Mouse (Mus musculus): ENCODE measurements around the gene Cd22.
"Not testable (repeated sequence)": the region's sequence is repeated elsewhere in the genome, so short reads cannot be mapped to it uniquely, and the experiment has no call there.

Cd22 gene

DNA sequence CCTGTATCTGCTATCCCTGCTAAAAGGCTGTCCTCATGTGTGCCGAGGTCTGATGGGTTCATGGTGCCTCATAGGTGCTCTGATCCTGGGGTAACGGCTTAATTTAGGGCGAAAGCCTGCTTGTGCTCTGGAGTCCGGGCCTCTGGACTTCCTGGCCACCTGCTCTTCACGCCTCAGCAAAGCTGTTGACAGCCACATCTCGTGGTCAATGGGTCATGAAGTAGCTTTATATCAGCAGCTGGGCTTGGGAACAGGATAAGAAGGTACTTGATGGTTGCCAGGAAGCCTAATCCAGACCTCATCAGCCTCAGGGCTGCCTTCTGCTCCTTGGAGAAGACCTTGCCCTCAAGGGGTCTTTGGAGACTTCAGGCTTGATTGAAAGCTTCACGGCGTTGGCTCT, 16.8 kb downstream of the Cd22 start:
- no peak for DNase-seq (ENCODE audit: low read depth, low spot score)

- DNase-seq (ENCODE audit: low read depth, low spot score), result no peak
Measured at GRCm38 (mm10) chr7:30861464-30861863, 18.7 kb downstream of the Cd22 start, which contains the start of gene Ffar1. TSS of gene Ffar1 (minus strand) at chr7:30861564.

DNA sequence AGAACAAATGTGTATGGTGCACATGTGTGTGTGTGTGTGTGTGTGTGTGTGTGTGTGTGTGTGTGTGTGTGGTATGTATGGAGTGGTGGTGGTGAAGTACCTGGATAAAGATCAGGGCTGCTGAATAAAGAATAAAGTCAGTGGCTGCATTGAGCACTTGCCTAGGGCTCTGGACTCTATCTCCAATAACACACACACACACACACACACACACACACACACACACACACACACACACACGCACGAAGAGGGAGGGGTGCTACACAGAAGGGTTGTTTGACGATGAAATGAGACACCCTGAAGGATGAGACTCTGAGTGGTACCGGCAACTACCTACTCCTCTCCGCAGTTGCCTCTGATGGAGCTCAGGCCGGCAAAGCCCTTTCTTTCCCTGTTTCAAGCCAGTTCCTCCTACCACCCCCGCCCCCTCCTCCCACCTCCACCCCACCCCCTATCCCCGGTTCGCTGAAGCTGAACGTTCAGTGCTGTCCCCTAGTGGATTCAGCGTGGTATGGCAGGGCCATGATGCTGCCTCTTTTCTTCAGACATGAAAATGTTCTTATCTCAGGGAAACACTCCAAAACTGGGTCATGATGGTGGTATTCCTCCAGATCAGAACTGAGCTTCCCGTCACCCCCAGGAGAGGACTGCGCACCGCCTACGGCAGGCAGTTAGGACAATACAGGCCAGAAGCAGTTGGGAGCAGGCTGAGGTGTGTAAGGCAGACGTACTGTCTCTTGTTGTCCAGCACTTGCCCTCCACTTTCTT, 20.3 kb downstream of the Cd22 start:
- DNase-seq (ENCODE audit: low read depth, low spot score), result peak; percentile 58

GRCm38 (mm10) chr7:30859290-30859634, 20.9 kb downstream of the Cd22 start:
- DNase-seq (ENCODE audit: low read depth, low spot score), result peak; percentile 59

DNA sequence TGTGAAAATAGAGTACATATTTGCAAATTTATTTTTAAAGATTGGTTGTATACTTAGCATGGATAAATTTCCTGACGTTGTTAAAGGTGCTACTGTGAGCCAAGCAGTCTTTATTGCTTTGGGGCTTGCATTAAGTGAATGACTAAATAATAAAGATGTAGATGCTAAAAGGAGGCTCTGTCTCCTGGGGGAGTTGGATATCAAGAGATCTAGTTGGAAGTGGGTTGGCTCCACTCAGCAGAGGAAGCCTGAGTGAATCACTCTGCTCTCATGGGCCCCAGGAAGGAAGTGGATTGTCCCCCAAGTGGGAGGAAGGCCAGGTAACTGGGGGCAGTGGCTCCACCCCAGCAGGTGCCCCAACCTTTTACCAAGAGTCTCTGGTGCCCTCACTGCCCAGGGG, 22.4 kb downstream of the Cd22 start:
- DNase-seq (ENCODE audit: low read depth, low spot score), result no peak

GRCm38 (mm10) chr7:30856078-30856477, 24.1 kb downstream of the Cd22 start, which contains the start of gene Ffar3:
TSS of gene Ffar3 (minus strand) at chr7:30856178.
- no peak for DNase-seq (ENCODE audit: low read depth, low spot score)

DNA sequence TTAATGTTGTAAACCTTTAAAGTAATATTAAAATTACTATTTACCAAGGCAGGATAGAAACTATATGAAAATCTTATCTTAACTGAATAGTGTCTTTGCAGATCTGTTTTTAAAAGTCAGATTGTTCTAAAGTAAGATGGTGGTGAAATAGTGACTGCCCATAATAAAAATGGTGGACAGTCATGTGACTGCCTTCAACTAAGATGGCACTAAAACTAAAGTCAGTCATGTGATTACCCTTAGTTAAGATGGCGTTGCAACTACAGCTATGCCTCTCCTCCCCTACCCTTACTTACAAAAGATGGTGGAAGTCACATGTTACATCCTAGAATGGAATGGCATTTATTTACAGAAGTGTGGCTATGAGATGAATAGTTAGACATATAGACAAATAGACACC, 28.7 kb downstream of the Cd22 start:
- DNase-seq (ENCODE audit: low read depth, low spot score), result no peak

DNA sequence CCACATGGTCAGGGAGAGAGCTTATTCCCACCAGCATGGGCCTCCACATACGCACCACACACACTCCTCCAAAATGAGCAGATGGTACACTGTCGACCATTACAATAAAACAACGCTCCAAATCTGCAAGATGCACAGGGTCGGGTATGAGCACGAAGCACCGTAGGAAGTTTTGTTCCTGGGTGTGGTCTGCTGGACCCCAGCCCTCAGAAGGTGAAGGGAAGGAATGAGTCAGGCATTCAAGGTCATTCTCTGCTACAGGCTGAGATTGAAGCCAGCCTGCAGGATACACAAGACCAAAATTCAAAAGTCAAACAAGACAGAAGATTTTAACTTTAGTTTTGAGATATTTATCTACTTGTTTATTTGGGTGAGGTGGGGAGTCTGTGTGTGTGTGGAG, 32.2 kb downstream of the Cd22 start:
- no peak for DNase-seq (ENCODE audit: low read depth, low spot score)

GRCm38 (mm10) chr7:30847386-30847785, 32.8 kb downstream of the Cd22 start:
- DNase-seq (ENCODE audit: low read depth, low spot score), result no peak

- DNase-seq (ENCODE audit: low read depth, low spot score), result no peak
Measured at GRCm38 (mm10) chr7:30846505-30847053, 33.6 kb downstream of the Cd22 start.

- no peak for DNase-seq (ENCODE audit: low read depth, low spot score)
Measured at GRCm38 (mm10) chr7:30844676-30845297, 35.4 kb downstream of the Cd22 start.

DNA sequence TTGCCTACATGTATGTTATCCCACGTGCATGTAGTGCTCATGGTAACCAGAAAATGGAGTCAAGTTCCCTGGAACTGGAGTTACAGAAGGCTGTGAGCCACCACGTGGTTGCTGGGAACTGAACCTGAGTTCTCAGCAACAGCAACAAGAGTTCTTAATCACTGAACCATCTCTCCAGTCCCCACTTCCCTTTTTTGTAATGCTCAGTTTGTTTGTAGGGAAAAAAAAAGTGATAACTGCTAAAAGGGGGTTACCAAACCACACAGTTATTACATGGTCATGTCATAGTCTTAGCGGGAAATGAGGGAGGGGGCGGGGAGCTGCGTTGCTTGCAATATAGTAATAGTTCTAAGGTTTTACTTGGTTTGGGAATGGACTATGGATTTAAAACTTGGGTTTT, 38.0 kb downstream of the Cd22 start:
- no peak for DNase-seq (ENCODE audit: low read depth, low spot score)

GRCm38 (mm10) chr7:30841379-30841778, 38.8 kb downstream of the Cd22 start:
- DNase-seq (ENCODE audit: low read depth, low spot score), result no peak

DNA sequence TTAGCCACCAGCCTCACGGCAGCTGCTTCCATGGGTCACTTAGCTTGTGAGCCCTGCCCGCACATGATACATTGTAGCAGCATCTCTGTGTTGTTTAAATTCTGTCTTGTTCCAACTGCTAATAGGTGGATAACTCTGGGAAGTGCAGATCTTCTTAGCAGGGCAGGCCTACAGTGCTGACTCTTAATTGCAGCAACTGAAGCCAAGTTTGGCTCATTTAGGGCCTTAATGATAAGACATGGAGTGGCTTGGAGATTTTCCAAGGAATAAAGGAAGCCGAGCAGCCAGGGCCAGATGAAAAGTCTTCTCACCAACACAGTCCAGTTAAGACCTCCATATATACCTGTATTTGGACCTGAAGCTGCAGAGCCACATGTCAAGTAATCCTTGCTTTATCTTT, 39.8 kb downstream of the Cd22 start:
- no peak for DNase-seq (ENCODE audit: low read depth, low spot score)

DNA sequence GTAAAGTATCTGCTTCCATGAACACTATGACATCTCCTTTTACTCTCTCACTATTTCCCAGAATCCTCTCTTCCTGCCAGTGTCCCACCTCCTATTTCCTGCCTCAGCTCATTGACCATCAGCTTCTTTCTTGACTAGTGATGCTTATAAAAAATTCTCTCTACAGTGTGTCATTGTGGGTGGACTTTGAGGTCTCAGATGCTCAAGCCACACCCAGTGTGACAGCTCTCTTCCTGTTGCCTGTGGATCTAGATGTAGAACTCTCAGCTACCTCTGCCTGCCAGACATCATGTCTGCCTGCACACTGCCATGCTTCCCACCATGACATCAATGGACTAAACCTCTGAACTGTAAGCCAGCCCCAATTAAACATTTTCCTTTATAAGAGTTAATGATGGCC, 42.9 kb downstream of the Cd22 start:
- DNase-seq (ENCODE audit: low read depth, low spot score), result no peak

DNA sequence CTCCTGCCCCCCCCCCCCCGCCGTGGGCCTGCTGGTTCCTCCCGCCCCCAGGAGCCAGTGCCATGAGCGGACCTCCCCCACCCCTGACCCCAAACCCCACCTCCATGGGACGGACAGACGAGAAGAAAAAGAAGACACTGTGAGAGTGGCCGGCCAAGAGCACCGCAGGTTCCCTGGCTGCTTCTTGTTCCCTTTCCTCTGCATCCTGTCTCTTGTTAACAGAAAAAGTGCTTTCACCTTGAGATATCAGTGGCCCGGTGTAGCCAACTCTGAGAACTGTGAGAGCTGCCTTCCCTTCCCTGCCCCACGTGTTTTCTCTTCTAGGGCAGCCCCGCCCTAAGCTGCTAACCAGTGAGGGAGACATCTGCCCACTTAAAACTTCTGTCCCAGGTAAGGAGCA, 47.5 kb downstream of the Cd22 start:
- DNase-seq (ENCODE audit: low read depth, low spot score), result not testable (repeated sequence)

- no peak for DNase-seq (ENCODE audit: low read depth, low spot score)
Measured at GRCm38 (mm10) chr7:30832261-30832660, 47.9 kb downstream of the Cd22 start.

DNA sequence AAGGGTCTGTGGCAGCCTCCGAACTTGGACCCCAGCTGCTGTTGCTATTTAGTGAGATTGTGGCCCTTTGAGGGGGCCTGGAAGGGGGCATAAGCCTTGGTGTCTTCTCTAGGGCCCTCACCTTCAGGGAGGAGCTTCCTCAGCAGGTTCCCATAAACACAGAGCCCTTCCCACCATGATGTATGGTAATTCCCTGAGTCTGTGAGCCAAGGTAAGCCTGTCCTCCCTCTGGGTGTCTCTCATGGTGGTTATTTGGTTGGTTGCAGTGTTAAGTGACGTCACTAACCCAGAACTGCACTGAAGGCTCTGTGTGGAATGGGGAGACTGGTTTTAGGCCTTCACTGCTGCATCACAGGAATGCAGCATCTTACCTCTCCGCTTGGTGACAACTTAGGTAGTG, 50.7 kb downstream of the Cd22 start:
- DNase-seq (ENCODE audit: low read depth, low spot score), result peak; percentile 60

- not testable (repeated sequence) for DNase-seq (ENCODE audit: low read depth, low spot score)
Measured at GRCm38 (mm10) chr7:30828871-30829270, 51.3 kb downstream of the Cd22 start.

DNA sequence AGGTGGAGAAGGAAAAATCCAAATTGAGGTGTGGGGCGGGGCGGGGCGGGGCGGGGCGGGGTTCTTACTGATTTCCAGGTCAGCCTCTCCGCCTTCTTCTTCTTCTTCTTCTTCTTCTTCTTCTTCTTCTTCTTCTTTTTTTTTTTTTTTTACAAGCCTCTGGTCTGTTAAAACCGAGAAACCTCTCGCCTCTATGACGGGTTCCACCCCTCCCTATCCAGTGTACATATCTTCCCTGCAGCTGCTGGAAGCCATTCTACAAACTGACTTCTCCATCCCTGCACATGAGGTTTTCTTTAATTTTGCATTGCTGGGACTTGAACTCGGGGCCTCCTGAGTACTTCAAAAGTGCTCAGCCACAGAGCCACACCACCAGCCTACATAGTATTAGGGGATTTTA, 53.5 kb downstream of the Cd22 start:
- DNase-seq (ENCODE audit: low read depth, low spot score), result no peak

- no peak for DNase-seq (ENCODE audit: low read depth, low spot score)
Measured at GRCm38 (mm10) chr7:30824306-30824705, 55.8 kb downstream of the Cd22 start.

DNA sequence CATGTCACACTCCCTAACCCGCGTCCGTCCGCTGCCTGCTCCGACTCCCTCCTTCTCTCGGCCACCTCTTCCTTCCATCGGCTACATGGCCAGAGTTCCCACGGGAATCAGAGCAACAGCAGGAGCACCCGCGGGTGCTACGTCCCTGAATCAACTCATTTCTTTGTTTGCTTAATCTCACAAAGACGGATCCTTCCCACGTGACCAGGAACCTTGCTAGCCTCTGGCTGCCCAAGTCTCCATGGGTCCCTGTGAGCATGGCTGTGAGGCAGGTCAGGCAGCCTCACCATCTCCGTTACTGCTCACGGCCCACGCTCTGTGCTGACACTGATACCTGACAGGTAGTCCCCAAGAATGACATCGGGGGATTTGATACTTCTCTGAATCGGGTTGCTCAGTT, 56.5 kb downstream of the Cd22 start, which contains the start of gene Ffar2:
Gene Ffar2, minus strand, starts transcription at position 101 of the 400 bp plus-strand sequence.
- no peak for DNase-seq (ENCODE audit: low read depth, low spot score)

- no peak for DNase-seq (ENCODE audit: low read depth, low spot score)
Measured at GRCm38 (mm10) chr7:30821532-30821931, 58.6 kb downstream of the Cd22 start.

Measured in WW6 (cell line).